Mouse (Mus musculus) frontal cortex, postnatal 36 days (tissue): ENCODE data around the gene Slc16a6.
"Not testable (repeated sequence)": the region's sequence is repeated elsewhere in the genome, so short reads cannot be mapped to it uniquely, and the experiment has no call there.

Source experiments
- DNase-seq, 2 experiments: peaks; one replicate each; pipeline ENCODE4 v3.0.0; 2022; ENCODE audit warnings: low spot score in 2 of 2

The Slc16a6 gene

GRCm38 (mm10) chr11:109473171-109474085 lies at the start of gene Slc16a6, which contains the start of gene Arsg:
Gene Slc16a6 (minus strand): TSS chr11:109473598.
Gene Arsg (plus strand): TSS chr11:109473374.
- peak; percentile 83 to 86 for DNase-seq

GRCm38 (mm10) chr11:109520958-109521357 lies 47.6 kb upstream of the Slc16a6 start:
- DNase-seq = no peak

- DNase-seq = no peak
Measured at GRCm38 (mm10) chr11:109517816-109518215, 44.4 kb upstream of the Slc16a6 start.

- DNase-seq = no peak
Measured at GRCm38 (mm10) chr11:109517330-109517729, 43.9 kb upstream of the Slc16a6 start.

GRCm38 (mm10) chr11:109514064-109514612 lies 40.7 kb upstream of the Slc16a6 start:
- no peak for DNase-seq

- DNase-seq = no peak
Measured at GRCm38 (mm10) chr11:109512995-109513675, 39.7 kb upstream of the Slc16a6 start.

GRCm38 (mm10) chr11:109507068-109507467 lies 33.7 kb upstream of the Slc16a6 start:
- no peak for DNase-seq

GRCm38 (mm10) chr11:109505823-109506222 lies 32.4 kb upstream of the Slc16a6 start:
- no peak for DNase-seq

GRCm38 (mm10) chr11:109504977-109505376 lies 31.6 kb upstream of the Slc16a6 start:
- DNase-seq = peak in 1 of 2 experiments; percentile 33

GRCm38 (mm10) chr11:109500206-109500605 lies 26.8 kb upstream of the Slc16a6 start:
- DNase-seq = no peak

GRCm38 (mm10) chr11:109497990-109498389 lies 24.6 kb upstream of the Slc16a6 start:
- DNase-seq = no peak

- DNase-seq = no peak
Measured at GRCm38 (mm10) chr11:109496996-109497714, 23.8 kb upstream of the Slc16a6 start.

- no peak for DNase-seq
Measured at GRCm38 (mm10) chr11:109496475-109496993, 23.1 kb upstream of the Slc16a6 start.

- DNase-seq = no peak
Measured at GRCm38 (mm10) chr11:109495771-109496474, 22.5 kb upstream of the Slc16a6 start.

GRCm38 (mm10) chr11:109494890-109495770 lies 21.7 kb upstream of the Slc16a6 start:
- no peak for DNase-seq

- DNase-seq = not testable (repeated sequence)
Measured at GRCm38 (mm10) chr11:109492847-109493464, 19.6 kb upstream of the Slc16a6 start.

- DNase-seq = no peak
Measured at GRCm38 (mm10) chr11:109491844-109492243, 18.4 kb upstream of the Slc16a6 start.

- DNase-seq = no peak
Measured at GRCm38 (mm10) chr11:109489763-109490162, 16.4 kb upstream of the Slc16a6 start.

GRCm38 (mm10) chr11:109487991-109488684 lies 14.7 kb upstream of the Slc16a6 start:
- no peak for DNase-seq
